Mouse (Mus musculus): ENCODE measurements around the gene Rai1.

The Rai1 gene

DNA sequence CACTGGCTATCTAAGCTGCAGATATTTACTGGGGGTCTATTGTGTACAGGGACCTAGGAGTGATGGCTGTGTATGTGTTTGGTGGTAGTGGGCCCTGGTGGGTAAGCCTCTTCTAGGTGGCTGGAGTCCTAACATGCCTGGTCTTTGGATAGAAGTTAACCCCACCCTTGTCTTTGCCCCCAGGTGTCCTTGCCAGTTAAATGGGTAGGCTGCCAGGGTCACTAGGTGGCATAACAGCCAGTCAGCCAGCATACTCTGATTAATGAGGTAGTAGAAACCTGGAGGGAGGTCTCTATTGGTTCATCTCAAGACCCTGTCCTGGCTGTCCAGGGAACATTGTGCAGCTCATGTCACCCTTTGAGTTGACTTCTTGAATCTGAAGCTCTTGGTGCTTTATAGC lies 17.8 kb downstream of the Rai1 start:
- DNase-seq (ENCODE audit: extremely low spot score, low read depth, low spot score) = no peak

DNA sequence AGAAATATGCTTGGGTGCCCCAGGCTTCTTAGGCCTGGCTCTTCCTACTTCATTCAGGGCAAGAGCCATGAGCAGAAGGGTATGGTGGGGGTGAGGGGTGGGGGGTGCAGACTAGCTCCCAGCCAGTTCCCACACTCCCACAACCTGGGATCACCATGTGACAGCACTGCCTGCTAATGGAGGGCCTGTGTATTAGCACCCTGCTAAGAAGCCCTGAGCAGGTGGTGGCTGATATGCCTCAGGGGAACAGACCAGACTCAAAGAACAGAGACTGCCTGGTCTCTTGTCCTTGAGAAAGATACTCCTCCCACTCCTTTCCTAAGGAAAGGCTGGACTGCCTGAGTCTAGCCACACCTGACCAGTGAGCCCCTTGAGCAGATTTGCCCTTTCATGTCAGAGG lies 22.2 kb downstream of the Rai1 start:
- no peak for DNase-seq (ENCODE audit: extremely low spot score, low read depth, low spot score)

DNA sequence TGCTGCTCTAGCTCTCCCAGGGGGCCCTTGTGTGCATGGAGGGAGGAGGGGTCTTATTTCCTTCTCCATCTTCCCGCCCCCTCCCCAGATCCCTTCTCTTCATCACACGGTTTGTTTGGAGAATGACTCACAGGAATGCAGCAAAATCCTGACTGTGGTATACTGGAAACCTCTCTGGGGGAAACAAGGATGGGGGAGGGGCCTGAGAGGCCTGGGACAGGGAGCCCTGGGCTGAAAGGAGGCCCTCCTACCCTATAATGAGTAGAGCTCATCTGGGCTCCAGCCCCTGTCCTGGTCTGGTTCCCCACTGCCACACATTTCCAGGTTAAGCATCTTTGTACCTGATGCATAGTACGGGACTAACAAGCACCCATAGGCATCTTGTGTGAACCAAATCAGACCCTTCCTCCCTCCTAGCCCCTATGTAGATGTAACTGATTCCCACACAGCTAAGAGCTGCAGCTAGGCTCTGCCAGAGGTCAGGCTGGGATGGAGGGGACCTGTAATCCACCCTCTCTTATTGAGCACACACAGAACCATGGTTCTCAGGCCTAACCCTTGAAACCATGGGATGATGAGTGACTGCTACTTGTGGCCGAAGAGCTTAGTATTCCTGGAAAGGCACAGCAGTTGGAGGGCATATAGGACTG lies 23.2 kb downstream of the Rai1 start:
- DNase-seq (ENCODE audit: extremely low spot score, low read depth, low spot score) = no peak

DNA sequence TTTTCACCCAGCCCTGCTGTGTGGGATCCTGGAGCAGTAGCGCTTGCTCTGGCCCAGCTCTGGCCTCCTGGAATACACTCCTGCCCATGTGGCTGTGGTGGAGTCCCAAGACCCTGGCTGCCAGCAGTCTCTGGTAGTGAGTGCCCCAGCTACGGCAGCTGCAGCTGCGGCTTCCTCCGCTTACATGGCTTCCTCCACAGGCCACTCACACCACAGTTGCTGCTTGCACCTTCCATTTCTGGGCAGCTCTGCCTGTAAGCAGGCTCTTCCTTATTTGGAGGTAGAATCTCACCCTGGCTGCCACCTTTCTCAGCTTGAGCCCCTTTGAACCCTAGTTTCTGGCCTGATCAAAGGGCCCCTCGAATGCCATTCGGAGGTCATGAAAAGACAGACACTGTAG lies 25.7 kb downstream of the Rai1 start:
- DNase-seq (ENCODE audit: extremely low spot score, low read depth, low spot score) = no peak

DNA sequence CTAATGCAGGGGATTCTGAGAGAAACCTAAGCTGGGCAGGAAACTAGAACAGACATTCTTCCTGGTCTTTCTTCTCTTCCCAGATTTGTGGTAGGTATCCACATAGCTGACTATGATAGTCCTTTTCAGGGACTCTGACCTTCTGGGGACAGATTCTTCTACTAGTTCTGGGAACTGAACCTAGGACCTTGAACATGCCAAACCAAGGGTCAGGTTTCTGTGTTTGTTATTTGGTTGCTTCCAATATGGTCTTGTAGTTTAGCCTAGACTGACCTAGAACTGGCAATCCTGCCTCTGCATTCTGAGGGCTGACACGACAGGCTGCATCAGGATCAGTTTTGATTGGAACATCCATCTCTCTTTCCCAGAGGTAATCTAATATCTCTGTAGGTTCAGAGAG lies 27.2 kb downstream of the Rai1 start:
- DNase-seq (ENCODE audit: extremely low spot score, low read depth, low spot score) = no peak

DNA sequence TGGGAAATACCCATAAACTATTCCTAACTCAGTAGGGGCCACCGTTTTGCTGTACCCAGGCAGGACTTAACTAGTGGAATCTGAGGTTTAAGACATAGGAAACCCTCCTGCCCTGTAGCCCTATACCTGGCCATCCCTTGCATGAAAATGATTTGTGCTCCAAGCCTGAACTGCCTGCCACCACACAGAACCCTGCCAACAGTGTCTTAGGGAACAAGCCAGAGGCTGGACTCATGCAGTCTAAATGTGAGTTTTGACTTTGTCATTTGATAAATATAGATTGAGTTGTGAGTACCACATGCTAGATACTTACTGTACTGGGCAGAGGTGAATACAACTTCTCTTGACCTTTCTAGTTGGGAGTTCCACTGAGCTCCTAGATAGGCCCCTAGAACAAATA lies 31.7 kb downstream of the Rai1 start:
- DNase-seq (ENCODE audit: extremely low spot score, low read depth, low spot score) = no peak

DNA sequence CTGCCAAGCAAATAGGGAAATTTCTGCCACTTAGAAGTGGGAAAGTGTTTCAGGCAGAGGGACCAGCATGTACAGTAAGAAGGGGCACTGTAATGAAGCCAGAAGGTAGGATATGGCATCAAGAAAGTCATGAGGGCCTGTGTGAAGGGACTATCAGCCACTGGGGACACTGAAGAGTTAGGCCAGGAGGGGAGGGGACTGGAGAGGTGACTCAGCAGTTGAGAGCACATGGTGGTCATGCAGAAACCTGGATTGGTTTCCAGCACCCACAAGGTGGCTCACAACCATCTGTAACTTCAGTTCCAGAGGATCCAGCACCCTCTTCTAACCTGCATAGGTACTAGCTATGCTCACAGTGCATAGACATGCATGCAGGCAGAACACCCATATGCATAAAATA lies 32.4 kb downstream of the Rai1 start:
- DNase-seq (ENCODE audit: extremely low spot score, low read depth, low spot score) = no peak

DNA sequence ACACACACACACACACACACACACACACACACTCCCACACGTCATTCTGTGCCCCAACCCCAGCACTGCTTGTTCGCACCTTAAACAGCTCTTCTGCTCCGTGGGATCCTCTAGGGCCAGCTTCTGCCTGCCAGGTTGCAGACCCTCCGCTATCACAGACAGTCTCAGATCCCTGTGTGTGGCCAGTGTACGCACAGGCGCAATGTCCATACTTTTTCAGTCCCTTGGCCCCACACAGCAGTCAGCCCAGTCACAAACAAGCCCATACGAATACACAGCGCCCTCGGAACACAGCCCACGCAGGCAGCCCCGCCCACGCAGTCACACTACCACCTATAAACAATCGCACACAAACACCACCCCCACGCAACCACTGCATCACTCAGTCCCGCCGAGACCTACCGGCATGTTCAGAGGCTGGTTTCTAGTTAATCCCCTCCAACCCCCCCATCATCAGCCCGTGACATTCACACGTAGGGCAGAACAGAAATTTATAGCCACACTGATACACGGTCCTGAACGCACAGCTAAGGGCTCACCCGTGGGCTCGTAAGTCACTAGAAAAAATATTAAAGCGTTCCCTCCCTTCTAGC lies 34.4 kb downstream of the Rai1 start:
- no peak for DNase-seq (ENCODE audit: extremely low spot score, low read depth, low spot score)

DNA sequence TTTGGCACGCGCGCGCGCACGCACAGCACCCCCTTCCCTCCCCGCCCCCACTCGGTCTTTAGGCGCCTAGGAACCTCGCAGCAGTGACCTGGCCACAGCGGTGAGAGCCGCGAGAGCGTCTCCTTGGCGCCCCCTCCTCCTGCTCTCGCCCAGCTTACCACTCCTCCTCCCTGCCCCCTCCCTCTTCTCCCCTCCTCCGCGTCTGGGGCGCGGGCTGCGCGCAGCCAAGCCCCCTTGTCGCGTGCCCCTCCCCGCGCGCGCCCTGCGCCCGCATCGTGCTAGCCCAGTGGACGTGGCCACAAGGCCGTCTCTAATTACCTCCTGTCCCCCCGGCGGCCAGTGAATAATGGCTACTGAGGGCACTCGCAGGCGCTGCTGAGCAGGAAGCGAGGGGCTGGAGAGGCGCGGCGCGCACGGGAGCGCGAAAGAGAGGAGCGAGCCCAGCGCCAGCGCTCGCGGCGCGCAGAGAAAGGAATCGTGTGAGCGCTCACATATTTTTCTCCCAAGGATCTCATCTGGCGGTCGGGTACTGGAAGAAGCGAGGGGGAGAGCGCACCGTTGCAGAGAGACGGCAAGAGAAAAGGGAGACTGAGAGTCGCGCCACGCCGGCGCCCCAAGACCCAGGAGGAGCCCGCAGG lies 35.0 kb downstream of the Rai1 start:
- DNase-seq (ENCODE audit: extremely low spot score, low read depth, low spot score) = peak; percentile 54

DNA sequence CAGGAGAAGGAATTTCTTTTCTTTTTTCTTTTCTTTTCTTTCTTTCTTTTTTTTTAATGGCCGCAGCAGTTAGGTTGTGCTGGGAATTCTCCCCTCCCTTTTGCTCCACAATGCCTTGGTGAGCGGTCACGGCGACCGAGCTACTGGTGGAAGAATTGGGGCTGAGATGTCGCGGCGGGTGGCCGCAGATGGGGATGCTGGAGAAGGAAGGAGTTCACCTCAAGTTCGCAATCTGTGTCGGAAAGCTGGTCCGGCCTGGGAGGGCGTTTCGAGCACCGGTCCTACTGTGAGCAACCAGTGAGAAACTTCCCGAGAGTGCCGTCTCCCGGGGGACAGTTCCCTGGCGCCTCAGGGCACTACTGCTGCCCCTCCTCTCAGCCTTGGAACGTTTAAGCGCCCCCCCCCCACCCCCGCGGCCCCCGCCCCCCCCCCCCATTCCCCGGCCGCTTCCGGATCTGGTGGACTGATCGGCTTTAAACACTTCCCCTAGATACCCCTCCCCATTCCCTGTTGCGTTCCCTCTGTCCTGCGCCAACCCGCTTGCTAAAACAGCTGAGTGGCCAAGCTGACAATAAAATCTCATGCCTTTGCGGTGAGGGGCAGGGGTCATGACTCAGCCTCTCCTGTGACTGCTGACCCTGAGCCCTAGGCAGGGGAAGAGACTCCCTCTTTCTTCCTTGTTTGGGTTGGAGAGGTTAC lies 35.9 kb downstream of the Rai1 start:
- DNase-seq (ENCODE audit: extremely low spot score, low read depth, low spot score) = no peak

DNA sequence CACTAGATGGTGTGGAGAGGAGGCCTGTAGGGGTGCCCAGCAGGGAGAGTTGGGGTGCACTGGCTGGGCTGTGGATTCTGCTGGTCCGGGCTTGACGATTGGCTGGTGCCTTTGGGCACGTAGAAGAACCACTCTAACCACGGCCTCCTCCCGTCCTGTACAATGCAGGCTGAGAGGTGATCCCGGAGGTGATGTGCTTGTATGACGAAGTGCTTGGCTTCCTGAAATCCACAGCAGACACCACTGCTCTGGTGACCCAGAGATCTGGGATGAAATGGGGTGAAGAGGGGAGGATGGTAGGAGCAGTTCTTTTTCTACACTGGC lies 36.4 kb downstream of the Rai1 start:
- no peak for DNase-seq (ENCODE audit: extremely low spot score, low read depth, low spot score)

DNA sequence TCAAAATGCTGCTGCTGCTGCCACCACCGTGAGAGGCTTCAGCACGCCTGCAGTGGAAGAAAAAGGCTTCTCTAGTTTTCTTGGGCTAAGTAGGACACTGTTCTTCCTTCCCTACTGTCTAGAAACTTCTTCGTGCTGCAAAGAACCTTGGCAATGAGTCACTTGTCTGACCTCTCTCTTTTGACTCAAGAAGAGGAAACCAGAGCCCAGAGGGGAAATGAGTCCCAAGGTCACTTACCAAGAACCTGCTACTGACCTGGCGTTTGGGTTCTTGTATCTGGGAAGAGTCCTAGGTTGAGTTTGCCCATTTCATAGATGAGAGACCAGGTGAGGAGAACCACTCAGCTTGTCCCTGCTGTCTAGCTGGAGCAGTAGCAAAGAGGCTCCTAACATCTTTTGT lies 38.3 kb downstream of the Rai1 start:
- no peak for DNase-seq (ENCODE audit: extremely low spot score, low read depth, low spot score)

DNA sequence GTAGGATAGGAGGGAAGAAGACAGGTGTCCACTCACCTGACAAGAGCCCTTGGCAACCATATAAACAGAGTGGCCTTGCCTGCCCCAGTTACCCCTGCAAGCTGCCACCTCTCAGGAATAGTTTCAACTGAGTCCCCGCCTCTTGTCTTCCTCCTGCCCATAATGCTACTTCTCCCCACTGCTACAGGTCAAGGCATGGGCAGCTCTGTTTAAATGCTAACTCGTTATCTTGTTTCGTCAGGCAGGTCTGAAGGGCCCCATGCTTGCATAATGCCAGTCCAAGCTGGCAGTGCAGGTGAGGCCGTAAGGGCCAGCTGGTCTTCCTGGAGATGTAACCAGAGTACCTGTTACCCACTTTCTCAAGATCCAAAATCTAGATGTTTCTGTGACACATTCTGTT lies 41.4 kb downstream of the Rai1 start:
- no peak for DNase-seq (ENCODE audit: extremely low spot score, low read depth, low spot score)

DNA sequence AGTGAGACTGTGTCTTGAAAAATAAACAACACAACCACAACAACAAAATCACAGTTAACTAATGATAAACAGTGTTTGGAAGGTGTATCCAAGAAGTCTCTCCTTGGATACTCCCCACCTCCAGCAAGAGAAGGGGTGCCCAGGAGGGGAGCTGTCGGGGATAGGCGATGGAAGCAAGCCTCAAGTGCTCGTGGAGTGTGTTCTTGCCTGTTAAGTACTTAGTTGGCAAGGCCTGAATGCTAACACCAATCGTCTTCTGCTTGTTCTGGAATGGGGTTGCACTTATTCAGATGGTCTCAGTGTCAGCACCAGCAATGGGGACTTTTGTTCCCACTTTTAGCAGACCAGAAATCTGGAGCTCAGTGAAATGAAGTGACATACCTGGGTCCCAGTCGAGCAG lies 43.8 kb downstream of the Rai1 start:
- no peak for DNase-seq (ENCODE audit: extremely low spot score, low read depth, low spot score)

DNA sequence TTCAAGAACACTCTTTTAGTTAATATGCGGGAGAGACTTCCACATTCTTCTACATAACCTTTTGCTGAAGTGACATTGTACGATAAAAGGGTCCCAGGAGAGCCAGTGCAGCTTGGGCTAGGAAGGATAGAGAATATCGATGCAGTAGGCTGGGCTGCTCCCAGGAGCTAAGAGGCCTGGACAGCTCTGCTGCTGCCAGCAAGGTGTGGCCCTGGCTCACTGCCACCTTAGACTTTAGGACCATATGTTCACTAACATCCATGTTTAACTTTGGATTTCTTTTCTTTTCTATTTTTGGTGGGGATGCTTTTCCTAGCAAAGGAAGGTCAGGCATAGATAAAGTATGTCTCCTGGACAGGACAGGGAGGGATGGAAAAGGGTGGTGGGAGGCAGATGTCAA lies 44.3 kb downstream of the Rai1 start:
- no peak for DNase-seq (ENCODE audit: extremely low spot score, low read depth, low spot score)

DNA sequence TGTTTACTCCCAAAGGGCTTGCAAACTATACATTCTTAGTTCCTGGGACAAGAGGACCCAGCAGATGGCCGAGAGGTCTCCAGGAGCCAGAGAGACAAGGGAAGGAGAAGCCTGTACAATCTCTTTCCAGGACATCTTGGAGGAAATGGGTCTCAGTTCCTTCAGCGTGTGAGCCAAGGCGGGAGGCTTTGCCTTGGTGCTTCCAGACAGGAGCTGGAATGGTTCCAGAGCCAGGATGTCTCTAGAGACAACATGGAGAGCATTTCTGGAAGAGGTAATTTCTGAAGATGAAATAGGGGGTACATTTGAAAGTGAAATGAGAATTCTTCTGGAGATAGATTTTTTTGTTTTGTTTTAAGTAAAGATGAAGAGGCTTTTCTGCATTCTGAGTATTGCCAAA lies 45.9 kb downstream of the Rai1 start:
- DNase-seq (ENCODE audit: extremely low spot score, low read depth, low spot score) = no peak

DNA sequence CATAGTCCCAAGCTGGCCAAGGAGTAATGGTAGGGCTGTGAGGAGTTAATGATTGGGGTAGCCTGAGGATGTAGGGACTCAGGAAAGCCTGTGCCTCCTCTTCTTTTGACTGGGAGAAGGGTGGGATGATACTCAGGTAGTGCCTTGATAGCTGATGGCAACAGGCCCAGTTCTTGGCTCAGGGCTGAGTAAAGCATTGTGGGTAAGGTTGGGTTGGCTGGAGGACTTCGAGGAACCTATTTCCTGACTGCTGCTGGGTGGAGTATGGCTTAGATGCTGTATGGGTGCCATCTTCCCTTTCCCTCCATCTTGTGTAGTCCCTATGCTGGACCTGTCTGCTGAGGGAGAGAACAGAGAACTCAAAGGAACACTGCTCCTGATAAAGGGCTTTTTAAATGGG lies 47.5 kb downstream of the Rai1 start:
- no peak for DNase-seq (ENCODE audit: extremely low spot score, low read depth, low spot score)

DNA sequence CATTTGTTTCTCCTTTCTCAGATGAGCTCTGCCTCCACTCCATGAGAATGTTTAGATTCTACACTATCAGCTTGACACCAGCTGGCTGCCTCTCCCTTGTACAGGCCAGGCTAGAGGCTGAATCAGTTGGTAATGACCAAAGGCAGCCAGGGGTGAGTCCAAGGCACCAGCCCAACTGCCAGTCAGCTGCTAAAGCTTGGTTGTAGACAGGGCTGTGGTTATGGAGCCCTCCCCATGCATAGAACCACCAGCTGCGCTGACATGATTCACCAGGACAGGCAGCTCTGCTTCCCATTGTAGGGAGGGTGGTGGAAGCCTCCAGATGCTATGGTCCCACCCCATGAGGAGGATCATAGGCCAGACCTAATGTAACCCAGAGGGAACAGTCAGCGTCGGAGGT lies 49.1 kb downstream of the Rai1 start:
- DNase-seq (ENCODE audit: extremely low spot score, low read depth, low spot score) = no peak

DNA sequence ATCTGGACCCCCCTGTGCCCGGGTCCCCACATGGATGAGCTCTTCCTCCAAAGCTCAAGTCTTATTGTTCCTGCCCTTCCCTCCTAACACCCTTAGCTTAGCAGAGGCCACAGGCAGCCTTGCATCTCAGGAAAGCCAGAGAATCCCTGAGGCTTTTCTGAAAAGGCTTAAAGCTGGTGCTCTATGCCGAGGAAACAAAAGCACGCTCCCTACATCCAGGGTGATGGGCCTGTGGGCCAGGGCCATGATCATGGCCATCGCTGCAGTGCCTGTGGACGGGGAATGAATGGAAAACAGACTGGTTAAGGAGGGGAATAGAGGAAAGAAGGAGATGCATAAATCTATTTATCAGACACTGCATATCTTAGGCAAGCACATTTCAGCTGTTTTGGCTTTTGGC lies 50.9 kb downstream of the Rai1 start:
- DNase-seq (ENCODE audit: extremely low spot score, low read depth, low spot score) = no peak

DNA sequence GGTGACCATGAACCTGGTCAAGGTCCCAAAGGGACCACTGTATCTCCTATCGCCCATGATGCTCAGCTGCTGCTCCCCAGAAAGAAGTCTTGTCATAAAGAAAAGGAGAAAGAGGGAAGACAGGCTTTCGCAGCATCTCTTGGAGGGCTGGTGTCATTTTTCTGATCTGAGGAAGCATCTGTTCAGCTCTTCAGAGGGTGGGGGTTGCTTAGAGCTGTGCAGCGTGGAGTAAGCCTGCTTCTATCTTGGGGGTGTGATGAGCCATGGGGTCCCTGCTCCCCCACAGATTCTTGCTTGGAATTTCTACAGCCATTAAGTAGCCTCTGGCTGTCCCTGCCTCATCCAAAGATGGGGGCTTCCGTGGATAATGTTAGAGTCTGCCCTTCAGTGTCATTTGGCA lies 53.5 kb downstream of the Rai1 start:
- DNase-seq (ENCODE audit: extremely low spot score, low read depth, low spot score) = no peak

DNA sequence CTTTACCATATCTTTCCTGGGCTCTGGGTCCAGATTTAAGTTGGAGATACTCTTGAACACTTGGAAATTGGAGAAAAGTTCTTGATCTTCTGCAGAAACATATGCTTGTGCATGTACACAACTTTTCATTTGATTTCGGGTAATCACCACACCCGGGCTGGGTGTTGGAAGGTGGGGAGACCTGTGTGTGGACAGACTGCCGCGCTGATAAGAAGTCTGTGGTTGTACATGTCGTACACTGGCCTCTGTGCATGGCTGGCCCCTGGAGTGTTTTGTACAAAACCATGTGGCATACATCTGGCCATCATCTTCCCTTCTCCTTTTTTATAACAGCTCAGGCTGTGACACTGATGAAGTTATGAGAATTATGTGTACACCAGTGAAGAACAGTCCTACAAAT lies 55.1 kb downstream of the Rai1 start:
- DNase-seq (ENCODE audit: extremely low spot score, low read depth, low spot score) = no peak

DNA sequence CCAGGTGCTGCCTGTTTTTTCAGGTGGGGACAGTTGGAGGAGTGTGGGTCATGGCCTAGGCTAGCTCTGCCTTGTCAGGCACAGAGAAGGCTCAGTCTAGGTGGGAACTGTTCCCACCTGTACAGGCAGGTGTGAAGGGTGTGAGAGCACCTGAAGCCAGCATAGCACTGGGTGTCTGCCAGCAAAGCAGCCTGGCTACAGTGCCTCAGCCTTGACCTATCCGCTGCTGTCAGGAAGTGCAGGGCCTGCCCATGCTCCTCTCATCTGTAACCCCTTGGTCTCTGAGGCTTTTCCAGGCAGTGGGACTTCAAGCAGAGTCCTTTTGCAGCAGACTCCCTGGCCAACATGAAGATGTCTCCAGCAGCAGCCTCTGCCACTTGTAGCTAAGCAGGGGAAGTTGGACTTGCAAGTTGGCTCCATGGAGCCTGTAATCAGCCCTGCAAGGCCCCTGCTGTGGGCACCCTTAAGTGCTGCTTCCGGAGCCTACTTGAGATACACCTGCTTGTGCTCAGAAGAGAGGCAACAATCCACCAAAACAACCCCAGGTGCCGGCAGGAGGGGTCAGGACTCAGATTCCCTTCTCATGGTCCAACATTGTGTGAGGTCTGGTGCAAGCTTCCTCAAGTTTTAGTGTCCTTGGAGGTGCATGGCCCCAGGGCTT lies 55.8 kb downstream of the Rai1 start:
- no peak for DNase-seq (ENCODE audit: extremely low spot score, low read depth, low spot score)
